Mouse (Mus musculus) MEL (cell line): Measurements from ENCODE around the gene Tesk2.
"Not testable (repeated sequence)": the region's sequence is repeated elsewhere in the genome, so short reads cannot be mapped to it uniquely, and the experiment has no call there.

Experiments used
- CTCF ChIP-seq, 3 experiments: IDR thresholded peaks in 2 of 3; conservative IDR thresholded peaks in 1 of 3; 2 replicates each; pipeline ENCODE4 v1.5.1; 2011 to 2012; ENCODE audit warnings: low read length in 3 of 3, low read depth in 2 of 3, mild to moderate bottlenecking in 2 of 3, improper control_type of control experiment in 1 of 3, inconsistent platforms in 1 of 3, mixed read lengths in 1 of 3, moderate library complexity in 1 of 3; ENCODE audit not compliant: control insufficient read depth in 1 of 3, insufficient read depth in 1 of 3, poor library complexity in 1 of 3, severe bottlenecking in 1 of 3
- EP300 ChIP-seq, 2 experiments: IDR thresholded peaks; 2 replicates each; pipeline ENCODE4 v1.6.1; 2011; ENCODE audit warnings: improper control_type of control experiment in 2 of 2, low read length in 2 of 2, low read depth in 1 of 2, mild to moderate bottlenecking in 1 of 2
- GATA1 ChIP-seq: IDR thresholded peaks from 2 replicates; pipeline ENCODE4 v1.6.1; 2011; ENCODE audit warnings: low read depth, low read length, improper control_type of control experiment
- JUND ChIP-seq: IDR thresholded peaks from 2 replicates; pipeline ENCODE4 v1.6.1; 2011; ENCODE audit warnings: low read depth, mild to moderate bottlenecking, improper control_type of control experiment, low read length
- POLR2A ChIP-seq, 2 experiments: IDR thresholded peaks; 2 replicates each; pipeline ENCODE4 v1.6.1; 2011 to 2012; ENCODE audit warnings: low read length in 2 of 2, mild to moderate bottlenecking in 2 of 2, control low read depth in 1 of 2, improper control_type of control experiment in 1 of 2, low read depth in 1 of 2, moderate library complexity in 1 of 2; ENCODE audit not compliant: control insufficient read depth in 1 of 2, insufficient read depth in 1 of 2, poor library complexity in 1 of 2

GRCm38 (mm10) chr4:116840096-116840495, 119.3 kb downstream of the Tesk2 start:
- not testable (repeated sequence) for TF ChIP-seq GATA1; EP300 (IDR thresholded peaks at IDR 0.05; ENCODE audit: low read depth in 1 of 2, low read length in 2 of 2); JUND; POLR2A (IDR thresholded peaks at IDR 0.05; ENCODE audit: control insufficient read depth in 1 of 2, insufficient read depth in 1 of 2, low read depth in 1 of 2, low read length in 2 of 2, poor library complexity in 1 of 2); CTCF (IDR thresholded peaks at IDR 0.05 in 2 of 3, conservative IDR thresholded peaks at IDR 0.05 in 1 of 3; ENCODE audit: control insufficient read depth in 1 of 3, insufficient read depth in 1 of 3, low read depth in 2 of 3, low read length in 3 of 3, poor library complexity in 1 of 3, severe bottlenecking in 1 of 3)
